Mouse (Mus musculus) kidney, embryonic 14.5 days (tissue): ENCODE measurements at regions not wholly inside any gene's neighbourhood (a gene's known extent, or its start where the extent isn't known, plus 50 kb on each side); places are given as distances from the start of the nearest gene placed in this dataset.

Source experiments
- ATAC-seq: fragments of 200-750 bp; cut with Nextera tagmentation; 2 replicates; pipeline ENCODE4 v1.8.0; 2017; ENCODE audit warnings: moderate number of reproducible peaks, mild to moderate bottlenecking, moderate TSS enrichment, moderate library complexity; ENCODE audit not compliant: low FRiP score, low TSS enrichment
- H3K27ac ChIP-seq: fragments of 300-500 bp; sonication (generic); 2 replicates; pipeline ENCODE4 v1.5.1; 2014; ENCODE audit warnings: low read depth, mild to moderate bottlenecking, low read length, moderate library complexity, mixed read lengths
- H3K27me3 ChIP-seq: fragments of 300-500 bp; sonication (generic); 2 replicates; pipeline ENCODE4 v1.6.1; 2014; ENCODE audit warnings: mild to moderate bottlenecking, low read length; ENCODE audit not compliant: control insufficient read depth, insufficient read depth
- H3K36me3 ChIP-seq: fragments of 300-500 bp; sonication (generic); 2 replicates; pipeline ENCODE4 v1.6.1; 2014; ENCODE audit warnings: low read length, mixed read lengths; ENCODE audit not compliant: control insufficient read depth, insufficient read depth
- H3K4me1 ChIP-seq: fragments of 300-500 bp; sonication (generic); 2 replicates; pipeline ENCODE4 v1.6.1; 2014; ENCODE audit warnings: low read length, mixed read lengths; ENCODE audit not compliant: control insufficient read depth, insufficient read depth
- H3K4me2 ChIP-seq: fragments of 300-500 bp; sonication (generic); replicated peaks from 2 replicates; pipeline ENCODE4 v1.6.1; 2014; ENCODE audit warnings: low read depth, mild to moderate bottlenecking, low read length
- H3K4me3 ChIP-seq: fragments of 300-500 bp; sonication (generic); 2 replicates; pipeline ENCODE4 v1.5.1; 2014; ENCODE audit warnings: mild to moderate bottlenecking, low read length
- H3K9ac ChIP-seq: fragments of 300-500 bp; sonication (generic); 2 replicates; pipeline ENCODE4 v1.6.1; 2014; ENCODE audit warnings: low read depth, mild to moderate bottlenecking, low read length, moderate library complexity
- H3K9me3 ChIP-seq: fragments of 300-500 bp; sonication (generic); 2 replicates; pipeline ENCODE4 v1.6.1; 2016; ENCODE audit warnings: low read length; ENCODE audit not compliant: control insufficient read depth
- WGBS: fragments of 180-500 bp; shearing (Covaris S2); extraction: QIAGEN DNeasy Blood & Tissue Kit; methylation state at CpG from one replicate; pipeline ENCODE4 v1.1.7; 2014; 5-methylcytosine and 5-hydroxymethylcytosine counted together

DNA sequence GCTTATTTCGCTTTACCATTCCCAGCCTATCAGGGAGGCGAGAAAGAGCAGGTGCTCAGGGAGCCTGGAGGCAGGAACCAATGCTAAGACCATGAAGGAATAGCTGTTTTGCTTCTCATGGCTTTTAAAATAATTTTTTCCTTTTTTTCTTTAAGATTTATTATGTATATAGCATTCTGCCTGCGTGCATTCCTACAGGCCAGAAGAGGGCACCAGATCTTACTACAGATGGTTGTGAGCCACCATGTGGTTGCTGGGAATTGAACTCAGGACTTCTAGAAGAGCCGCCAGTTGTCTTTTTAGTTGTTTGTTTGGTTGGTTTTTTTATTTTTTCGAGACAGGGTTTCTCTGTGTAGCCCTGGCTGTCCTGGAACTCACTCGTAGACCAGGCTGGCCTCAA, 113.6 kb upstream of the Armc2 start:
- ATAC-seq = no peak
- no peak overlapping the region for H3K4me3 ChIP-seq
- no peak overlapping the region for H3K9ac ChIP-seq
- WGBS = 93% methylated on average over 6 of the region's 6 CpGs
- no peaks in the 10 kb centered on the region for H3K9me3 ChIP-seq
- H3K36me3 ChIP-seq = no peaks in the 10 kb centered on the region
- no peaks in the 10 kb centered on the region for H3K27me3 ChIP-seq
- no peaks in the 10 kb centered on the region for H3K4me1 ChIP-seq
- no peak overlapping the region for H3K4me2 ChIP-seq
- no peak overlapping the region for H3K27ac ChIP-seq

DNA sequence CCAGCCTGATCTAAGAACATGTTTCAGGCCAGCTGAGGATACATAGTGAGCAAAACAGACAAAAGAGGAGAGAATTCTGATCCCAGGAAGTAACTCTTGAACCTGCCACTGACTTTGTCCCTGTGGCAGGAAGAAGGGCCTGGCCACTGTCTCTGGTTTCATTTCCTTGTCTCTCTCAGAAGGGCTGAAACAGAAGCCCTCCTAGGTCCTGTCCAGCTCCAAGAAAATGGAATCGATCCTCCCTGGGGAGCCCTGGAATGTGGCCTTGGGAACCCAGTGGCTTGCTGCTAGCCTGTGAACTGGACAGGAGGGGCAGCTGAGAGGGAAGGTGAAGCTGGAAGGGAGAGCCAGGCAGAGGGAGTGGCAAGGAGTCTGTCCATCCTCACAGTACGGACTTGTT, 113.1 kb upstream of the Armc2 start:
- H3K36me3 ChIP-seq = no peaks in the 10 kb centered on the region
- ATAC-seq = peak; percentile 55
- 26% methylated on average over 2 of the region's 2 CpGs for WGBS
- H3K27me3 ChIP-seq = no peaks in the 10 kb centered on the region
- no peaks in the 10 kb centered on the region for H3K9me3 ChIP-seq
- no peak overlapping the region for H3K27ac ChIP-seq
- no peak overlapping the region for H3K4me2 ChIP-seq
- no peak overlapping the region for H3K9ac ChIP-seq
- no peaks in the 10 kb centered on the region for H3K4me1 ChIP-seq
- no peak overlapping the region for H3K4me3 ChIP-seq

DNA sequence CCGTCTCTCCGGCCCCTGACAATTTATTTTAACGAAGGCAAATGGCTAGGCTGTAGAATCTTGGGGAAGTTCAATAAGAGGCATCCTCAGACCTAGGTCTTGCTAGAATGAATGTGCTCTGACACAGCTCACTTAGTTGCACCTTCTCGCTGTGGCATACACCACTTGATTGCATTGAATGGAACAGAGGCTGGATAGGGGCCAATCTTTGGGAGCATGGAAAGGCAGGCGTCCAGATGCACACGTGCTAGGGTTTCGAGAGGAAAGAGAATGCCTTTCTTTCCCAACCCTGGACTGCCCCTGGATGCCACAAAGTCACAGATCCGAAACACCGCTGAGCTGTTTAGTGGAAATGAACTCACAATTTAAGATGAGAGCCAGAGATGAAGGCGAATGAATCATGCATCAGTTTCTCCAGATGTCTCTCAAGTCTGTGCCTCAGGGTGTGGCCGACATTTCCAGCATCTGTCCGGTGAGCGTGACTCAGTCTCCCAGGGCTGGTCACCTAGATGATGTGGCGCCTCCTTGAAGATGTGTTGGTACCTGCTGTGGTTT, 109.7 kb upstream of the Armc2 start:
- Histone ChIP-seq H3K9ac (no peak overlapping the region), H3K36me3 (no peaks in the 10 kb centered on the region), H3K4me3 (no peak overlapping the region), H3K9me3 (no peaks in the 10 kb centered on the region), H3K4me2 (no peak overlapping the region), H3K27me3 (no peaks in the 10 kb centered on the region), H3K4me1 (no peaks in the 10 kb centered on the region), H3K27ac (no peak overlapping the region)
- no peak for ATAC-seq
- 77% methylated on average over 14 of the region's 14 CpGs for WGBS

DNA sequence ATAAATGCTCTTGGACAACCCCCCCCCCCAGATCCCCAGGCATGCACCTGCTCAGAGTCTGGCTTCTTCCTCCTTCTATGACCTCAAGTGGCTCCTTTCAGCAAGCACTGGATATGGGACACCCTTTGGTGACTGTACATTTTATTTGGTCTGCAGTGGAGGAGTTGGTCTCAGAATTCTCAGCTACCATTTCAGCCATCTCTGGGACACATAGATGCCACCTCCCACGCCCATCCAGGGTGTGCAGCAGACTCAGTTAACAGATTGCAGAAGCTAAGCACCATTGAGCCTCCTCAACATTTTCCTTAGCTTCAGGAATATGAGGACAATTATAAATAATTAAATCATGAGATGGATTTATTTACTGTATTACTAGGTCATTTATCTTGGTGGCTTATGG, 108.6 kb upstream of the Armc2 start:
- no peak overlapping the region for H3K4me3 ChIP-seq
- no peak overlapping the region for H3K4me2 ChIP-seq
- H3K9ac ChIP-seq = no peak overlapping the region
- H3K27me3 ChIP-seq = no peaks in the 10 kb centered on the region
- H3K9me3 ChIP-seq = no peaks in the 10 kb centered on the region
- no peak for ATAC-seq
- H3K4me1 ChIP-seq = no peaks in the 10 kb centered on the region
- 85% methylated on average over 1 of the region's 1 CpGs for WGBS
- H3K27ac ChIP-seq = no peak overlapping the region
- no peaks in the 10 kb centered on the region for H3K36me3 ChIP-seq

DNA sequence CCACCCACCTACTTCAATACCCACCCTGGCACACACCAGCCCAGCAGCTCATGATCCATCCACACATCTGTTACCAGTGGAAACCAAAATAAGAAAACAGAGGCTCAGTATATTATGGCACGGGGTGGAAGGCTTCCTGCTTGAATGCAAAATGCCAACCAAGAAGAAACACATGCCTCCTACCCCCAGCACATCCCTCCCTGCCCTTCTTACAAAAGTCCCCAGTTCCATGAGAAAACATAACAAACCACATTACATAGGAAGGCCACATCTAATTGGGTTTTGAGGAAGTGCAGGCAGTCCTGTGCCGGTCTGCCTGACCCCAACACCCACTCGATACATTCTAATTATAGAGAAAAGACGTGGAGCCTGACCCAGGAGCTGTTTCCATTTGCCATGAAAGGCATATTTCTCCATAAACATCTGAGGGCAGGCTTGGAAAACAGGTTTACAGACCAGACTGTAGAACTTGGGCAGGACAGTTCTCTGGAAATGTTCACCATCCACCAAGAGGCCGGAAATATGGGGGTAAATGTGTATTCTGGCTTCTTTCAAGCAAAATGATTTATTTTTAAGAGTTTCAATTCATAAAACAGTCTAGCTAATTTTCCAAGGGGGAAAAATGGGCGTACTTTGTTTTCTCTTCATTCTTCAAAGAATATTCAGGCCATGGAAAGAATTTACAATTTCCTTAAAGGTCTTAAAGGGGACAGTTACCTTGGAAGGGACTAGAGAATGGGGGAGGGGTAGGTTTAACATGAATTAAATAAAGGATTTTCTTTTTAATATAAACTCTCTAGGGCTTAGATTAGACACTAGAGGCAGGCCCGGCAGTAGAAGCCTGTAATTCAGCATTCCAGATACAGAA, 104.8 kb upstream of the Armc2 start:
- Histone ChIP-seq H3K4me2 (no peak overlapping the region), H3K9ac (no peak overlapping the region), H3K9me3 (no peaks in the 10 kb centered on the region), H3K4me3 (no peak overlapping the region), H3K4me1 (no peaks in the 10 kb centered on the region), H3K27ac (no peak overlapping the region), H3K36me3 (no peaks in the 10 kb centered on the region), H3K27me3 (no peaks in the 10 kb centered on the region)
- WGBS = 49% methylated on average over 7 of the region's 7 CpGs
- ATAC-seq = no peak

DNA sequence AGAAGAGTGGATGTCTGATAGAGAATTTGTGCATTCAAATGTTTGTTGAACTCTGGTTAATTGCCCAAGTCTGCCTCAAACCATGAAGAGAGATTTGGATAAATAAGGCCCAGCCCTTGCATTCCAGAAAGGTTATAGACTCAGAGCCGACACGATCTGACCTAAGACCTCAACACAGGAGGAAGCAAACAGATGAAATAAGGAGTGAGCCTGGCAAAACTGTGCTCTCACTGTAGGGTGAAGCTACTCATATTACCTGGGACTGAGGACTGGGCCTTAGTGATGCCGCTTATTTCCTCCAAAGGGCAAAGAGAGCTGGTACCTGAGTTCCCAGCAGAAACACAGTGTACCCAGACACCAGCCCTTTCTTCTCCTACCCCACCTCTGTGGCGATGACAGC, 103.7 kb upstream of the Armc2 start:
- ATAC-seq = no peak
- Histone ChIP-seq H3K4me2 (no peak overlapping the region), H3K36me3 (no peaks in the 10 kb centered on the region), H3K4me3 (no peak overlapping the region), H3K9me3 (no peaks in the 10 kb centered on the region), H3K4me1 (no peaks in the 10 kb centered on the region), H3K9ac (no peak overlapping the region), H3K27ac (no peak overlapping the region), H3K27me3 (no peaks in the 10 kb centered on the region)
- 45% methylated on average over 4 of the region's 4 CpGs for WGBS

DNA sequence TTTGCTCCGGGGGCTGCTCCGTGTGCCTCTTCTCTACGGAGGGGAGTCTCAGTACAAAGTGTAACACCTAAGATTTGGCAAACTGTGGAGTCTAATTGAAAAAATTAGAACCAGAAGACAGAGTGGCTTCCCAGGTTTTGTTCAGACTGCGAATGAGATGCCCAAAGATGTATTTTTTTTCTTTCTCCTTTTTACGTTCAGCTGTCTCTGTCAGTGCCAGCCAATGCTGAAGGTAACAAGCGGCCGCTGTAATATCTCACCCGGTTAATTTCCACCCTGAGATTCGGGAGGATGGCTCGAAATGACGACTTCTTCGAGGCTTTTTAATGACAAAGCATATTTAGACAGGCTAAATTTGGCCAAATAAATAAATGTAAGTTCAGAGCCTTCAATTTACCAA, 101.1 kb upstream of the Armc2 start:
- 77% methylated on average over 12 of the region's 12 CpGs for WGBS

DNA sequence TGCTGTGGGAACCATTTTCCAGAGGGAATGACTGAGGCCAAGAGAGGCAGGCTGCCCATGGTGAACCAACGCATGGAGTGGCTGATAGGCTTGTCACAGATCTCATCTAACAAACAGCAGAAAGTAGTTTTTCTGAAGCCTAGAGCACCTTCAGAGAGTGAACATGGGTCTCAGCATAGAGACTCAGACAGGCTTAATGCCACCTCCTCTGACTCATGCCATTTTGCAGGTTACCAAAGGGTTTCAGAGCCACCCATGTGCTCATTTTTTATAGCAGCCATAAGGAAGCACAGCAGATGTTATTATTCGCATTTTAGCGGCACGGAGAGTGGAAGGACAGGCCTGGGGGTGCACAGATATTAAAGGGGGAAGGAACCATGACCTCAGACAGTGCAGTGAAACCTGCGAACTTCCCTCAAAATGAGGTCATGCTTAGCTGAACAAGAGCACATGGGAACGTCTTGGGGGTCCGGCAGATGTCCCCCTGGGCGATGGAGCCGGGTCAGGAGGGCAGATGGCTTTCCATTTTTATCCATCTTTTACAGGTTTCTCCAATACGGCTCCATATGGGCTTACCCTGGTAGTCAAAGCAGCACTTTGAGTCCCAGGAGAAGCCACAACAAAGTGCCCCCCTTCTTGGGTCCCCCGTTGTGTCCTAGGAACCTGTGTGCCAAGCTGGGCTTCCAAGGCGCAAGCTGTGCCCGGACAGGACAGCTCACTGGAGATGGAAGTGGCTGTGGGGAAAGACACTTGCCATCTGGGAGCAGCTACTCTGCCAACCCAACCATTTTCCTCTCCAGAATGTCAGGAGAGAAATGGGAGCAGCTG, 100.3 kb upstream of the Armc2 start:
- H3K4me3 ChIP-seq = no peak overlapping the region
- H3K9ac ChIP-seq = no peak overlapping the region
- no peaks in the 10 kb centered on the region for H3K27me3 ChIP-seq
- no peak overlapping the region for H3K4me2 ChIP-seq
- ATAC-seq = no peak
- H3K4me1 ChIP-seq = no peaks in the 10 kb centered on the region
- 79% methylated on average over 13 of the region's 13 CpGs for WGBS
- no peaks in the 10 kb centered on the region for H3K36me3 ChIP-seq
- H3K9me3 ChIP-seq = no peaks in the 10 kb centered on the region
- H3K27ac ChIP-seq = no peak overlapping the region

More for the DNA sequence above, 101.1 kb upstream of the Armc2 start:
- no peak overlapping the region for H3K9ac ChIP-seq
- H3K27me3 ChIP-seq = no peaks in the 10 kb centered on the region
- H3K27ac ChIP-seq = no peak overlapping the region
- ATAC-seq = no peak
- H3K36me3 ChIP-seq = no peaks in the 10 kb centered on the region
- H3K9me3 ChIP-seq = no peaks in the 10 kb centered on the region
- no peaks in the 10 kb centered on the region for H3K4me1 ChIP-seq
- no peak overlapping the region for H3K4me2 ChIP-seq
- H3K4me3 ChIP-seq = no peak overlapping the region

DNA sequence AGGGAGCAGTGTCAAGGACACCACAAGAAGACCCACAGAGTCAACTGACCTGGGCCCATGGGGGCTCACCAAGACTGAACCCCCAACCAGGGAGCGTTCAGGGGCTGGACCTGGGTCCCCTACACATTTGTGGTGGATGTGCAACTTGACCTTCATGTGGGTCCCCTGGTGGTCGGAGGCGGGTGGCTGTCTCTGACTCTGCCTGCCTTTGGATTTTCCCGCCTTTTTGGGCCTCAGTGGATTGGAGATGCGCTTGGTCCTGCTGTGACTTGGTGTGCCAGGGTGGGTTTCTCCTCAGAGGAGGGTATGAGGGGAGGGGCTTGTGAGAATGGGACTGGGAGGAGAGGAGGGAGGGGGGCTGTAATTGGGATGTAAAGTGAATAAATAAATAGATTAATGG, 99.3 kb upstream of the Armc2 start:
- Histone ChIP-seq H3K4me2 (no peak overlapping the region), H3K4me1 (no peaks in the 10 kb centered on the region), H3K4me3 (no peak overlapping the region), H3K27ac (no peak overlapping the region), H3K9me3 (no peaks in the 10 kb centered on the region), H3K27me3 (no peaks in the 10 kb centered on the region), H3K9ac (no peak overlapping the region), H3K36me3 (no peaks in the 10 kb centered on the region)
- WGBS = 91% methylated on average over 5 of the region's 5 CpGs
- no peak for ATAC-seq
